Mouse (Mus musculus) forebrain, embryonic 16.5 days (tissue): ENCODE measurements at regions not wholly inside any gene's neighbourhood (a gene's known extent, or its start where the extent isn't known, plus 50 kb on each side); places are given as distances from the start of the nearest gene placed in this dataset.
A peak's percentile ranks its signal among the peaks of the same experiment; 100 is the strongest.

ENCODE experiments used
- ATAC-seq: fragments of 200-750 bp; cut with Nextera tagmentation; 2 replicates; pipeline ENCODE4 v1.8.0; 2017; ENCODE audit warnings: mild to moderate bottlenecking, moderate library complexity
- H3K27ac ChIP-seq: fragments of 300-500 bp; sonication (generic); 2 replicates; pipeline ENCODE4 v1.5.1; 2014; ENCODE audit warnings: low read length, control low read depth
- H3K27me3 ChIP-seq: fragments of 300-500 bp; sonication (generic); replicated peaks from 2 replicates; pipeline ENCODE4 v1.6.1; 2014; ENCODE audit warnings: low read length; ENCODE audit not compliant: control insufficient read depth, insufficient read depth
- H3K36me3 ChIP-seq: fragments of 300-500 bp; sonication (generic); 2 replicates; pipeline ENCODE4 v1.6.1; 2014; ENCODE audit not compliant: control insufficient read depth, insufficient read depth
- H3K4me1 ChIP-seq: fragments of 300-500 bp; sonication (generic); replicated peaks from 2 replicates; pipeline ENCODE4 v1.6.1; 2014; ENCODE audit warnings: low read length; ENCODE audit not compliant: control insufficient read depth, insufficient read depth
- H3K4me2 ChIP-seq: fragments of 300-500 bp; sonication (generic); 2 replicates; pipeline ENCODE4 v1.6.1; 2014; ENCODE audit warnings: mild to moderate bottlenecking, low read length, control low read depth
- H3K4me3 ChIP-seq: fragments of 300-500 bp; sonication (generic); replicated peaks from 2 replicates; pipeline ENCODE4 v1.5.1; 2014; ENCODE audit warnings: mild to moderate bottlenecking, low read length, control low read depth
- H3K9ac ChIP-seq: fragments of 300-500 bp; sonication (generic); replicated peaks from 2 replicates; pipeline ENCODE4 v1.6.1; 2014; ENCODE audit warnings: low read depth, low read length, control low read depth
- H3K9me3 ChIP-seq: fragments of 300-500 bp; sonication (generic); 2 replicates; pipeline ENCODE4 v1.6.1; 2016; ENCODE audit warnings: low read length; ENCODE audit not compliant: control insufficient read depth
- WGBS: fragments of 180-500 bp; shearing (Covaris S2); extraction: QIAGEN DNeasy Blood & Tissue Kit; methylation state at CpG from one replicate; pipeline ENCODE4 v1.1.7; 2014; 5-methylcytosine and 5-hydroxymethylcytosine counted together

DNA sequence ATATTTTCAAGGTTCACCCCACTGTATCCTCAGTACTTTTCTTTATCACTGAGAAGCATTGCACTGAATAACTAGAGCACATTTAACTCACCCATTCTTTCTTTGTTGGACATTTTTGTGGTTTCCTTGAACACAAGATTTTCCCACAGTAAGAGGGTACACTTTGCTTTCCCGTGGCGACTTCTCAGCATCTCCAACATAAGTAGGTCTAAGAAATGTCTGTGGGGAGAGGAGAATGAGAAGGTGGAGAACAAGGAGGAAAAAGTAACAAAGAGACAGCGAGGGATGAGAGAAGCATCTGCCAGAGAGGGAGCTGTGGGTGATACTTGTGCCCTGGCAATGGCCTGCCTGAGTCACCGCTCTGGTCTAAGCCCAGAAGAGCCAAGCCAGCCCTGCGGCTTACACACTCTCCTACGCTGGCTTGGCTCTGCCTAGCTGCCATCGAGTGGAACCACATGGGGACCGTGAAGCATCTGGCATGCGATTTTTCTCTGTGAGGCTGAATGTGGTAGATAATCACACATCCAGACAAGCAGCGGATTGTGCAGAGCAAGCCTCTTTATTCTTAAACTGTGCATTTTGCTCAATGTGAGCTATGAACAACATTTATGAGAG is 69.9 kb upstream of the Gm6993 start:
- Histone ChIP-seq H3K27me3 (no peaks in the 10 kb centered on the region), H3K4me2 (no peak overlapping the region), H3K9me3 (no peaks in the 10 kb centered on the region), H3K9ac (no peak overlapping the region), H3K36me3 (no peaks in the 10 kb centered on the region), H3K4me3 (no peak overlapping the region), H3K27ac (no peak overlapping the region), H3K4me1 (no peaks in the 10 kb centered on the region)
- WGBS, result 78% methylated on average over 10 of the region's 10 CpGs
- peak; percentile 71; the same call in 1 of the 2 replicates for ATAC-seq

DNA sequence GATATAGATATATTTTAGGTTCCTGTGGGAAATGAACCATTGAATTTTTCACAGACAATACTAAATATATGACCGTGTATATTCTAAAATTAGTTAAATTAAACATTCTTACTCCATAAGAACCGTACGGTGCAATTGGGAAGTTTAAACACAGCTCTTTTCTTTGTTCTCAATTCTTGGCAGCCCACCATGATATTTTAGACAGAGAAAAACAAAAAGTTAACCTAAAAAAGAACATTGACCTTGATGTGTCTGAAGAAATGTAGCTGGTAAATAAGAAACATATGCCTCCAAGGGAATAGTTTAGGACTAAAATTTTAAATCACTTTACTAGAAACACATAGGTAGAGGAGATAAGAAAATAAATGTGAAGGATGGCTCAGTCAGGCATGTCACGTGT is 68.6 kb upstream of the Gm6993 start:
- 87% methylated on average over 4 of the region's 4 CpGs for WGBS
- no peak overlapping the region for H3K4me3 ChIP-seq
- no peaks in the 10 kb centered on the region for H3K27me3 ChIP-seq
- no peaks in the 10 kb centered on the region for H3K9me3 ChIP-seq
- H3K4me2 ChIP-seq, result no peak overlapping the region
- no peak overlapping the region for H3K9ac ChIP-seq
- no peaks in the 10 kb centered on the region for H3K4me1 ChIP-seq
- no peak for ATAC-seq
- H3K36me3 ChIP-seq, result no peaks in the 10 kb centered on the region
- H3K27ac ChIP-seq, result no peak overlapping the region

DNA sequence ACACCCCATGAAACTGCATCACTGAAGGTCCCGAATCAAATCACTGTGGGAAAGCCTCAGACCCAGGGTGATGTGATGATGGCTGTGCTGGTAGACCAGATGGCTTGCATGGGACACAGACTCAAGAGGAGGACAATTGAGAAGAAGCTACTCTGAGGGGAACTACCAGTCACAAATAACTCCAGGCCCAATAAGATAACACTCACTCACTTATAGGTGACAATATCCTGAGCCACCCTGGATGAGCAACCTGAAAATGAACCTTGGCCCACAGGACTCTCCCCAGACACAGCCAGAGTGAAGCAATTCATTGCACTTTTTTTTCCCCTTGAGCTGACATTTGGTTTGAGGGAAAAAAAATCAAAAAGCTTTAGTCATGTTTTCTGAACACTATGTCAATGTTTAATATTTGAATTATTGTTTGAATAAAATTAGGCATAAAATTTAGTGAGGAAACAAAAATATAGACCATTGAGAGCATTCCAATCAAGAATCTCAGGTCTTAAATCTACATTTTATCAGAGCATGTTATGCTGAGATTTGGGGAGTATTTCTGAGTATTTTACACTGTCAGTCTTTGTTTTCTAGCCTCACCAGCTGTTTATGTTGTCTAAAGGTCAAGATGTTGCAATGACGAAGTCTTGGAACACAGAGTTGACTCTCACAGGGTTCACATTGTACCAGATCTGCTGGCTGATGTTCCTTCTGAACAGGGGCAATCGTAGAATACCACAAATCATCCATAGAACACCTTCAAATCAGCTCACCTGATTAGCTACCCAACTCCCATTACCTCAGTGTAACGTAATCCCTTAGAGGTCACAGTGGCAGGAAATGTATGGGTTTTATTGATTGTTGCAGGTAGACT is 67.9 kb upstream of the Gm6993 start:
- Histone ChIP-seq H3K4me2 (no peak overlapping the region), H3K4me1 (no peaks in the 10 kb centered on the region), H3K4me3 (no peak overlapping the region), H3K36me3 (no peaks in the 10 kb centered on the region), H3K9me3 (no peaks in the 10 kb centered on the region), H3K9ac (no peak overlapping the region), H3K27me3 (no peaks in the 10 kb centered on the region), H3K27ac (no peak overlapping the region)
- no peak for ATAC-seq
- WGBS, result 89% methylated on average over 4 of the region's 4 CpGs

DNA sequence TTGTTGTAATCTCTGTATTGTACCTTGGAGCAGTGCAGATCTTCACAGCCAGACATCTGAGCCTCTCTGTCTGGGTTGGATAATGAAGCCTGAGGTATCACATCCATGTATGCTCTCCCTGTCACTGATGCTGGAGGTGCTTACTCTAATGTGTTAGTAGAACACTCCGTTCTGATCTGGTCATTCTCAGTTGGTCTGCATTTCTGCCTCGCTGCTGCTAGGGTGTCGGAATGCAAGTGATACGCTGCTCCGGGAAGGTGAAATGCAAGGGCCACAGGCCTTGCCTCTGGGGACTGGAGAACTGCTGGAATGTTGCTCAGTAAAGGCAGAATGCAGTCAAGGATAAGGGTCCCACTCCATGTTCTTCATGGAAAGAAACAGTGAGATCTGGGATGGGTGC is 67.1 kb upstream of the Gm6993 start:
- Histone ChIP-seq H3K27ac (no peak overlapping the region), H3K4me1 (no peaks in the 10 kb centered on the region), H3K9ac (no peak overlapping the region), H3K4me2 (no peak overlapping the region), H3K4me3 (no peak overlapping the region), H3K9me3 (no peaks in the 10 kb centered on the region), H3K36me3 (no peaks in the 10 kb centered on the region), H3K27me3 (no peaks in the 10 kb centered on the region)
- no peak for ATAC-seq
- 96% methylated on average over 5 of the region's 5 CpGs for WGBS

DNA sequence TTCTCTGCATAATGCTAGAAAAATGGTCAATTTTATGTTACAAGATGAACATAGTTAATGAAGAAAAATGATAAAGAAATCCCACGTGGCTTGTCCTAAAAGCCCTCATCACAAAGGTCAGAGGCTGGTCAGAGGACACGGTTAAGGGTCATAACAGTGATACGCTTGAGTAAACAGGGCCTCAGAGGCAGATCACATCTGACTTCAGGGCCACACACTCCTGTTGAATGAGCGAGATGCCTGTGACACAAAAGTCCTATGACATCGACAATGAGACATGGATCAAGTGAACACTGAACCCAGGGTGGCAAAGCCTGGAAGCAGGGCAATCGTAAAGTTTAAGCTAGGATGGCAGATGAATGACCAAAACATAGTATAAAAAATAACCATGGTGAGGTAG is 61.0 kb upstream of the Gm6993 start:
- Histone ChIP-seq H3K4me2 (no peak overlapping the region), H3K9ac (no peak overlapping the region), H3K36me3 (no peaks in the 10 kb centered on the region), H3K9me3 (no peaks in the 10 kb centered on the region), H3K27me3 (no peaks in the 10 kb centered on the region), H3K27ac (no peak overlapping the region), H3K4me1 (peaks cover under 1% of the 10 kb centered on the region), H3K4me3 (no peak overlapping the region)
- WGBS, result 67% methylated on average over 6 of the region's 6 CpGs
- no peak for ATAC-seq

DNA sequence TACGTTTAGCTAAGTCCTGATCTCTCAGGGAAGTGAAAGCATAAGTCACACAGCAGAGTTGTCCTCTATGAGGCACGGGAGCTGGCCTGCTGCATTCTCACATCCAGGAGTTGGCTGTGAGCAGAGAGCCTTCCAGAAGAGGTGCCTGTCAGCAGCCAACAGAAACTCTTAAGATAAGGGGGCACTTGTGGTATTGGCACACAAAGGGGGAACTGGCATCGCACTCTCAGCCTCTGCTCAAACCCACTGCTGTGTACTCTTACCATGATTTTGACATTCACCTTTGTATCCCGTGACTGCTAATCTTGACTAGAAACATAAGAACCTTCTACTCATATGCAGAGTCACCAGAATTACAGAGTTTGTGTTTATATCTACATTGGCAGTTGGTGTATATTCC is 56.9 kb upstream of the Gm6993 start:
- Histone ChIP-seq H3K4me2 (no peak overlapping the region), H3K36me3 (no peaks in the 10 kb centered on the region), H3K27me3 (no peaks in the 10 kb centered on the region), H3K9ac (no peak overlapping the region), H3K9me3 (no peaks in the 10 kb centered on the region), H3K4me3 (no peak overlapping the region), H3K4me1 (peaks cover 14% of the 10 kb centered on the region), H3K27ac (no peak overlapping the region)
- WGBS, result 75% methylated on average over 4 of the region's 4 CpGs
- ATAC-seq, result no peak

DNA sequence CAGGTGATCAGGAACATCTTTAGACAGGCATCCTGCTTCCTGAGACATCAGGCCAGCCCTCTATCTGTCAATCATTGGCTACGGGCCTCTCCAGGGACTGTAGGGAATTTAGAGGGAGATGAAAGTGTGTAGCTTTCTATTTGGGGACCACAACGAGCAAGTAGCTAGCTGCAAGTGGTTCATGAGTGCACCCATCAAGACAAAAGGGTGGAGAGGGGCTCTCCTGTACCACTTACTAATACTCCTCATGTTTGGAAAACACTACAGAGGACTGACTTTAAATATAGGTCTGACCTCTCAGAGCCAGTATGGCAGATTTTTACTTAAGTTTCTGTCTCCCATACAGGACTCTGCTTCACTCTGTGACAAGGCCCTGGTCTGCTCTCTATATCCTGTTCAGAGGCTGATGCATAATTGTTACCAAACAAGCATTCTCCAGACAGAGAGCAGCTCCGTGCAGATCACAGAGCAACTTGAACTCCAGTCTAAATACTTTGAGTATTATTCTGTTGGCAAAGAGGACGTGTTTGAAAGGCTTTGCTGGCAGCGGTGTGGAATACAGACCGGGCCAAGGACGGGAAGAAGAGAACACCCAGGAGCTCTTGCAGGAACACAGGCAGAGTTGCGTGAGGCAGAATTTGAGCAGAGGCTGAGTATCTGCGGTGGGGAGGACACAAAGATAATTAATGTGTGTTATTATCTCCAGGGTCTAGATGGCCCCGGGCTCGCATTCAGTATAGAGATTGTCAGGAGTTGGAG is 56.2 kb upstream of the Gm6993 start:
- Histone ChIP-seq H3K4me1 (peaks cover 14% of the 10 kb centered on the region), H3K36me3 (no peaks in the 10 kb centered on the region), H3K4me2 (no peak overlapping the region), H3K4me3 (no peak overlapping the region), H3K27me3 (no peaks in the 10 kb centered on the region), H3K9ac (no peak overlapping the region), H3K9me3 (no peaks in the 10 kb centered on the region), H3K27ac (no peak overlapping the region)
- ATAC-seq, result peak; percentile 49; the same call in 1 of the 2 replicates
- 43% methylated on average over 11 of the region's 11 CpGs for WGBS

DNA sequence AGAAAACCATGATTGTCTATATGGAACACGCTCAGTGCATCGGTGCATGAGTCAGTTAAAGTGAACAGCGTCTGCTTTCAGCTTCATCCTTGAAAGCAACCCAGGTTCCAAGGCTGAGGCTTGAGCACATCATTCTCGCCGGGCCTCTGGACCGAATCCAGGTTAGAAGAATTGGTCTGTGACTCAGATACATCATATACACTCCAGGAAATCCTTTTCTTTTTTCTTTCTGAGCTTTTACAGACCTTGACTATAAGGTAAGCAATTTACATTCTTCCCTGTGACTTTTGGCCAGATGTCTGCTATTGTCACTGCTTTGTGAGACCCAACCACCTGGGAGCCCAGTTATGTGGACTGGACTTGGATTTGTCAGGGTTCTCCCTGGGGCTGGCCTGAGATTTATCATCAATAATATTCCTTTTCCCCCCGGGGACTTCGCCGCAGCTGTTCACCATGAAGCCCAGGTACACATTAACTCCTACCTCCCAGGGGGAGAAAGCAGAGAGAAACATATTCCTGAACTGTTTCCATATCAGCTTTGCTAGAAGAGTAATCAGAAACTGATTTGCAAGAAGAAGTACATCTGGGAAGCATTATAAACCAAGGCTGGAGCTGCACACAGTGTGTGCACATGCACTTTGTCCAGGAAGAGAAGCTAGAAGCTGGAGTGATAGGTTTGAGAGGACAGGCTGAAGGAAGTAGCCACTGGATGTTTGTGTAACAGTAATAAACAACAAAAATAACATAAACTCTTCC is 55.2 kb upstream of the Gm6993 start:
- no peak for ATAC-seq
- Histone ChIP-seq H3K27me3 (no peaks in the 10 kb centered on the region), H3K4me1 (peaks cover 14% of the 10 kb centered on the region), H3K4me3 (no peak overlapping the region), H3K4me2 (no peak overlapping the region), H3K27ac (no peak overlapping the region), H3K9me3 (no peaks in the 10 kb centered on the region), H3K9ac (no peak overlapping the region), H3K36me3 (no peaks in the 10 kb centered on the region)
- 79% methylated on average over 9 of the region's 9 CpGs for WGBS
